Mouse (Mus musculus) MEL (cell line): Measurements from ENCODE around the gene Dpm1. TPM values are rescaled to one million over a fixed set of nuclear protein-coding genes. Genes with fewer than 3 reads are reported as not detected.

Experiments used
- DNase-seq: peaks from one replicate; pipeline ENCODE4 v3.0.0; 2011; ENCODE audit warnings: low read depth, low spot score
- H3K27ac ChIP-seq: 2 replicates; pipeline ENCODE4 v1.5.1; 2012; ENCODE audit warnings: low read depth, mild to moderate bottlenecking, control low read depth, low read length, moderate library complexity; ENCODE audit not compliant: control insufficient read depth
- H3K27me3 ChIP-seq, 2 experiments: fragments of 150-350 bp in 1 of 2; sonication (generic) in 1 of 2; 2 replicates each; pipeline ENCODE4 v1.6.1; 2012; ENCODE audit warnings: low read length in 2 of 2, mild to moderate bottlenecking in 2 of 2, improper control_type of control experiment in 1 of 2, moderate library complexity in 1 of 2; ENCODE audit not compliant: insufficient read depth in 2 of 2, control insufficient read depth in 1 of 2
- H3K36me3 ChIP-seq, 2 experiments: 2 replicates each; pipeline ENCODE4 v1.6.1; 2012 to 2014; ENCODE audit warnings: low read length in 2 of 2, improper control_type of control experiment in 1 of 2, inconsistent platforms in 1 of 2, mild to moderate bottlenecking in 1 of 2; ENCODE audit not compliant: insufficient read depth in 2 of 2, control insufficient read depth in 1 of 2
- H3K4me1 ChIP-seq, 2 experiments: fragments of 150-350 bp in 1 of 2; sonication (generic) in 1 of 2; 2 replicates each; pipeline ENCODE4 v1.6.1; 2012; ENCODE audit warnings: low read length in 2 of 2, improper control_type of control experiment in 1 of 2, mild to moderate bottlenecking in 1 of 2; ENCODE audit not compliant: insufficient read depth in 2 of 2, control insufficient read depth in 1 of 2
- H3K4me3 ChIP-seq, 2 experiments: fragments of 150-350 bp in 1 of 2; sonication (generic) in 1 of 2; 2 replicates each; pipeline ENCODE4 v1.5.1; 2012; ENCODE audit warnings: low read depth in 2 of 2, low read length in 2 of 2, mild to moderate bottlenecking in 2 of 2, moderate library complexity in 2 of 2, control low read depth in 1 of 2, improper control_type of control experiment in 1 of 2; ENCODE audit not compliant: control insufficient read depth in 1 of 2, insufficient read depth in 1 of 2
- H3K79me2 ChIP-seq: 2 replicates; pipeline ENCODE4 v1.6.1; 2012; ENCODE audit warnings: mild to moderate bottlenecking, low read length, moderate library complexity; ENCODE audit not compliant: control insufficient read depth, poor library complexity, insufficient read depth
- H3K9ac ChIP-seq: 2 replicates; pipeline ENCODE4 v1.6.1; 2012; ENCODE audit warnings: low read depth, mild to moderate bottlenecking, control low read depth, low read length, moderate library complexity; ENCODE audit not compliant: control insufficient read depth, poor library complexity, severe bottlenecking
- H3K9me3 ChIP-seq: fragments of 150-350 bp; sonication (generic); replicated peaks from 2 replicates; pipeline ENCODE4 v1.6.1; 2012; ENCODE audit warnings: mild to moderate bottlenecking, low read length, improper control_type of control experiment, moderate library complexity; ENCODE audit not compliant: insufficient read depth
- BHLHE40 ChIP-seq: IDR thresholded peaks from 2 replicates; pipeline ENCODE4 v1.6.1; 2012; ENCODE audit warnings: low read depth, mild to moderate bottlenecking, inconsistent platforms, low read length, improper control_type of control experiment, borderline replicate concordance
- CHD1 ChIP-seq: IDR thresholded peaks from 2 replicates; pipeline ENCODE4 v1.6.1; 2012; ENCODE audit warnings: low read depth, mild to moderate bottlenecking, inconsistent platforms, low read length, improper control_type of control experiment
- CHD2 ChIP-seq: IDR thresholded peaks from 2 replicates; pipeline ENCODE4 v1.6.1; 2011; ENCODE audit warnings: low read length, improper control_type of control experiment
- CTCF ChIP-seq, 3 experiments: IDR thresholded peaks in 2 of 3; conservative IDR thresholded peaks in 1 of 3; 2 replicates each; pipeline ENCODE4 v1.5.1; 2011 to 2012; ENCODE audit warnings: low read length in 3 of 3, low read depth in 2 of 3, mild to moderate bottlenecking in 2 of 3, improper control_type of control experiment in 1 of 3, inconsistent platforms in 1 of 3, mixed read lengths in 1 of 3, moderate library complexity in 1 of 3; ENCODE audit not compliant: control insufficient read depth in 1 of 3, insufficient read depth in 1 of 3, poor library complexity in 1 of 3, severe bottlenecking in 1 of 3
- ELF1 ChIP-seq: IDR thresholded peaks from 2 replicates; pipeline ENCODE4 v1.6.1; 2014; ENCODE audit warnings: low read depth, mild to moderate bottlenecking, inconsistent platforms, low read length, improper control_type of control experiment, moderate library complexity
- EP300 ChIP-seq, 2 experiments: IDR thresholded peaks; 2 replicates each; pipeline ENCODE4 v1.6.1; 2011; ENCODE audit warnings: improper control_type of control experiment in 2 of 2, low read length in 2 of 2, low read depth in 1 of 2, mild to moderate bottlenecking in 1 of 2
- ETS1 ChIP-seq: IDR thresholded peaks from 2 replicates; pipeline ENCODE4 v1.6.1; 2012; ENCODE audit warnings: low read depth, mild to moderate bottlenecking, inconsistent platforms, low read length, improper control_type of control experiment, moderate library complexity
- GATA1 ChIP-seq: IDR thresholded peaks from 2 replicates; pipeline ENCODE4 v1.6.1; 2011; ENCODE audit warnings: low read depth, low read length, improper control_type of control experiment
- JUND ChIP-seq: IDR thresholded peaks from 2 replicates; pipeline ENCODE4 v1.6.1; 2011; ENCODE audit warnings: low read depth, mild to moderate bottlenecking, improper control_type of control experiment, low read length
- MAFK ChIP-seq: IDR thresholded peaks from 2 replicates; pipeline ENCODE4 v1.6.1; 2011; ENCODE audit warnings: low read depth, mild to moderate bottlenecking, low read length, improper control_type of control experiment, borderline replicate concordance
- MAX ChIP-seq: IDR thresholded peaks from 2 replicates; pipeline ENCODE4 v1.6.1; 2011; ENCODE audit warnings: low read length, improper control_type of control experiment
- MXI1 ChIP-seq: IDR thresholded peaks from 2 replicates; pipeline ENCODE4 v1.6.1; 2011; ENCODE audit warnings: mild to moderate bottlenecking, low read depth, low read length, improper control_type of control experiment
- MYB ChIP-seq: IDR thresholded peaks from 2 replicates; pipeline ENCODE4 v1.6.1; 2011; ENCODE audit warnings: mild to moderate bottlenecking, low read depth, low read length, improper control_type of control experiment
- MYC ChIP-seq: IDR thresholded peaks from 2 replicates; pipeline ENCODE4 v1.6.1; 2011; ENCODE audit warnings: low read depth, mild to moderate bottlenecking, low read length, improper control_type of control experiment, moderate library complexity
- NELFE ChIP-seq: IDR thresholded peaks from 2 replicates; pipeline ENCODE4 v1.6.1; 2011; ENCODE audit warnings: low read depth, low read length, improper control_type of control experiment
- NRF1 ChIP-seq: IDR thresholded peaks from 2 replicates; pipeline ENCODE4 v1.6.1; 2014; ENCODE audit warnings: low read depth, mild to moderate bottlenecking, inconsistent platforms, low read length, improper control_type of control experiment, moderate library complexity; ENCODE audit not compliant: poor library complexity, insufficient read depth, severe bottlenecking
- POLR2AphosphoS2 ChIP-seq: IDR thresholded peaks from 2 replicates; pipeline ENCODE4 v1.6.1; 2011; ENCODE audit warnings: low read length, improper control_type of control experiment
- RCOR1 ChIP-seq: IDR thresholded peaks from 2 replicates; pipeline ENCODE4 v1.6.1; 2012; ENCODE audit warnings: low read depth, mild to moderate bottlenecking, inconsistent platforms, low read length, improper control_type of control experiment
- SIN3A ChIP-seq: IDR thresholded peaks from 2 replicates; pipeline ENCODE4 v1.6.1; 2012; ENCODE audit warnings: low read length, improper control_type of control experiment, inconsistent platforms
- SMC3 ChIP-seq: IDR thresholded peaks from 2 replicates; pipeline ENCODE4 v1.6.1; 2011; ENCODE audit warnings: low read depth, low read length, improper control_type of control experiment
- UBTF ChIP-seq: IDR thresholded peaks from 2 replicates; pipeline ENCODE4 v1.6.1; 2012; ENCODE audit warnings: low read depth, mild to moderate bottlenecking, inconsistent platforms, low read length, improper control_type of control experiment, moderate library complexity, borderline replicate concordance; ENCODE audit not compliant: insufficient read depth
- USF2 ChIP-seq, 2 experiments: IDR thresholded peaks; 2 replicates each; pipeline ENCODE4 v1.6.1; 2011 to 2012; ENCODE audit warnings: improper control_type of control experiment in 2 of 2, low read length in 2 of 2, borderline replicate concordance in 1 of 2, inconsistent platforms in 1 of 2, low read depth in 1 of 2, mild to moderate bottlenecking in 1 of 2; ENCODE audit not compliant: insufficient read depth in 1 of 2
- ZC3H11A ChIP-seq: IDR thresholded peaks from 2 replicates; pipeline ENCODE4 v1.6.1; 2012; ENCODE audit warnings: low read depth, mild to moderate bottlenecking, inconsistent platforms, low read length, improper control_type of control experiment
- ZKSCAN1 ChIP-seq: IDR thresholded peaks from 2 replicates; pipeline ENCODE4 v1.6.1; 2012; ENCODE audit warnings: low read depth, mild to moderate bottlenecking, inconsistent platforms, low read length, improper control_type of control experiment, moderate library complexity
- polyA plus RNA-seq, 2 experiments: library from polyadenylated mRNA; stranded (reverse) in 1 of 2; unstranded in 1 of 2; fragments of >175 nt in 1 of 2; fragments of >200 nt in 1 of 2; gene quantifications; 2 replicates each; pipeline versions ENCODE4 v1.2.1 to v1.2.4; 2012; ENCODE audit warnings: low replicate concordance in 2 of 2, low read depth in 1 of 2; ENCODE audit not compliant: insufficient read length in 2 of 2, insufficient read depth in 1 of 2, missing spikeins in 1 of 2
- total RNA-seq: library from RNA; depleted of rRNA; stranded (reverse); fragments of 300-350 nt; gene quantifications from 2 replicates; pipeline ENCODE4 v1.2.3, GENCODE M21; 2012

The Dpm1 gene
- total and polyA plus RNA-seq, 3 experiments = 49.0 to 564 (median 63.5) TPM

DNA sequence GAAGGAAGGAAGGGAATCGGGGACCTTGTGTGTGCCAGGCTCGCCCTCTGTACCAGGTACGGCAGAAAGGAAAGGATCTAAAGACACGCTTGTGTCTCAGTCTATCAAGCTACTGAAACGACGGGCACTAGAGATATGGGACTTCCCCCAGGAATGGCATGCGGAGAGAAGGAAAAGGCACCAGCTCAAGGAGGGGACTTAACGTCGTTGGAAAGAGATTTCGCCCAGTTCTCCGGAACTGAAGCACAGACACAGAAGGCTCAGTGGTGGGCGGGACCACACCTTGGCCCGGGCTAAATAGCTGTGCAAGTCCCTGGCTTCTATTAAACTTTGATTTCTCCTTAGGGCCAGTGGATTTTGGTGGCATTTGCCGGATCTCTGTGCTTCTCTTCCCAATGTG, 68.4 kb downstream of the Dpm1 start:
- H3K27ac ChIP-seq = no peak overlapping the region
- H3K4me1 ChIP-seq = no peaks in the 10 kb centered on the region

DNA sequence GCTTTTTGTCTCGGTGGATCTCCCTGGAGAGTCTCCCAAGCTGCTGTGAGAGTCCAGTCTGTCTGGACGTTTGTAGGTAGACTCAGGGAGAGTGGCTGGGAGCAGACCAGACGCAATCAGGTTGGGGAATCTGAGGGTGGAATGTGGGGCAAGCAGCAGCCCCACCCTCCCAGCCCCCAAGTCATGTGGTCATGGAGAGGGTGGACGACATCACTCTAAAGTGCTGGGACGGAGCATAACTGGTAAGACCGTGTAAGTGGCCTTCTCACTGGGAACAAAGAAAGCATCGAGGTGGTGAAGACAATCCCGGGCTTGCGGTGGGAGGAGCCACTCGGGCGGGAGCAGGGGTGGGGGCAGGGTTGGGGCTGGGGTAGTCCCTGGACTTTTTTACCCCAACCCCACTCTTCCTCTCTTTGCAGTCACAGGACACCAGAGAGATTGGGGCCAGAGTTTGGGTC, 68.8 kb downstream of the Dpm1 start:
- Histone ChIP-seq H3K9ac (no peak overlapping the region), H3K36me3 (no peaks in the 10 kb centered on the region), H3K27me3 (no peaks in the 10 kb centered on the region), H3K4me1 (no peaks in the 10 kb centered on the region), H3K27ac (no peak overlapping the region), H3K9me3 (no peaks in the 10 kb centered on the region), H3K79me2 (no peaks in the 10 kb centered on the region), H3K4me3 (no peak overlapping the region)
- DNase-seq = no peak
- no peak for TF ChIP-seq ZKSCAN1
- TF ChIP-seq GATA1 = no peak
- no peak for TF ChIP-seq BHLHE40
- no peak for TF ChIP-seq NRF1

More for the DNA sequence above, 68.4 kb downstream of the Dpm1 start:
- Histone ChIP-seq H3K79me2 (no peaks in the 10 kb centered on the region), H3K27me3 (no peaks in the 10 kb centered on the region), H3K4me3 (no peak overlapping the region), H3K36me3 (no peaks in the 10 kb centered on the region), H3K9me3 (no peaks in the 10 kb centered on the region), H3K9ac (no peak overlapping the region)
- DNase-seq = no peak
- no peak for TF ChIP-seq ZKSCAN1
- TF ChIP-seq MXI1 = no peak
- no peak for TF ChIP-seq ZC3H11A
- TF ChIP-seq EP300 (IDR thresholded peaks at IDR 0.05; ENCODE audit: low read depth in 1 of 2, low read length in 2 of 2) = no peak
- TF ChIP-seq UBTF = no peak
- TF ChIP-seq CTCF (IDR thresholded peaks at IDR 0.05 in 2 of 3, conservative IDR thresholded peaks at IDR 0.05 in 1 of 3; ENCODE audit: control insufficient read depth in 1 of 3, insufficient read depth in 1 of 3, low read depth in 2 of 3, low read length in 3 of 3, poor library complexity in 1 of 3, severe bottlenecking in 1 of 3) = no peak

DNA sequence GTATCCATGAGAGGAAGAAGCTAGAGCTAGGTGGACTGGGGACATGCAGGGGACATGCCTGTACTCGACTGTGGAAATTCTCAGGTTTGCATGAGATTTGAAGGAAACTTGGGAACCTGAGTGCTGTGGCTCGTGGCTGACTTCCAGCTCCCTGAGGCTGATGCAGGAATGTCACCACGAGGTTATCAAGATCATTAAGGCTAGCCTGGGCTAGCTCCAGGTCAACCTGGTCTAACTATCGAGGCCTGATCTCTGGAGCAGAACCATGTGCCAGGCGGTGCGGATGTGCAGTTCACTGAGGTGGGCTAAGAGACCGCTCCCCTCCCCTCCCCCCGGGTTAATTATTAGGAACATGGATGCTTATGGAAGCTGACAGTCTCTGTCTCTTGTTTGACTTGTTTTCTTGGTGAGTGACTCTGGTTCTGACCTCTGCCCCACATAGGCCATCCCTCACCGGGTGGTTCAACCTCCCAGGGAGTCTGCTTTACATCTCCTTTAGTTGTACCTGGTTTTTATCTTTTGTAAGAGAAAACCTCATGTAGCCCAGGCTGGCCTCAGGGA, 69.9 kb downstream of the Dpm1 start:
- H3K9ac ChIP-seq = no peak overlapping the region
- no peak overlapping the region for H3K27ac ChIP-seq
- H3K4me1 ChIP-seq = no peaks in the 10 kb centered on the region
- no peak for TF ChIP-seq POLR2AphosphoS2
- no peak for TF ChIP-seq ELF1
- TF ChIP-seq JUND = no peak
- TF ChIP-seq MAFK = no peak
- TF ChIP-seq SMC3 = no peak
- no peak for TF ChIP-seq CHD2
- TF ChIP-seq MYC = no peak
- no peak for TF ChIP-seq MYB
- TF ChIP-seq MAX = no peak
- no peak for TF ChIP-seq GATA1
- TF ChIP-seq USF2 (IDR thresholded peaks at IDR 0.05; ENCODE audit: borderline replicate concordance in 1 of 2, insufficient read depth in 1 of 2, low read depth in 1 of 2, low read length in 2 of 2) = no peak
- no peak for TF ChIP-seq RCOR1
- TF ChIP-seq SIN3A = no peak
- no peak for TF ChIP-seq CHD1
- TF ChIP-seq ETS1 = no peak
- no peak for TF ChIP-seq NELFE
- no peak for TF ChIP-seq NRF1
- TF ChIP-seq CTCF (IDR thresholded peaks at IDR 0.05 in 2 of 3, conservative IDR thresholded peaks at IDR 0.05 in 1 of 3; ENCODE audit: control insufficient read depth in 1 of 3, insufficient read depth in 1 of 3, low read depth in 2 of 3, low read length in 3 of 3, poor library complexity in 1 of 3, severe bottlenecking in 1 of 3) = no peak
- TF ChIP-seq, all 39 proteins: peak for 0
- no peak for DNase-seq
- Histone ChIP-seq H3K4me3 (no peak overlapping the region), H3K36me3 (no peaks in the 10 kb centered on the region), H3K79me2 (no peaks in the 10 kb centered on the region), H3K27me3 (no peaks in the 10 kb centered on the region), H3K9me3 (no peaks in the 10 kb centered on the region)
